Mouse (Mus musculus): ENCODE measurements around the gene Samm50. TPM values are rescaled to one million over a fixed set of nuclear protein-coding genes. Genes with fewer than 3 reads are reported as not detected.

The Samm50 gene
- polyA plus RNA-seq, 1 experiment, result 12.4 TPM

DNA sequence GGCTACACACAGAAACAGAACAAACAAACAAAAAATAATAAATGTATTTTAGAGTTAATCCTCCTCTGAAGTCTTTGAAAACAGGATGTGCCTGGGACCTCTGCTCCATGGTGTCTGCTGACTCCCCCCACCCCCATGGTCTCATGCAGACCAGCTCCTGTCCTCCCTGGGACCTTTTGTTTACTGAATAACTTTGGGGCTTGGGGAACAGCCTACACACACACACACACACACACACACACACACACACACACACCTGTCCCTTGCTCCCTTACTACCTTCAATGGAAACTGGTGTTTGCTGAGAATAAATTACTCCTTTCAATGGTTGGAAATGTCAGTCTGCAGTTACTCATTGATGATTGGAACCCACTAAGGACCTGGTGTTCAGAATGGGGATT lies 24.0 kb downstream of the Samm50 start:
- TF ChIP-seq POLR2A (IDR thresholded peaks at IDR 0.05; ENCODE audit: borderline replicate concordance, extremely low read depth, low read depth, low read length) (no peak), CTCF (IDR thresholded peaks at IDR 0.05; ENCODE audit: insufficient read depth, low read length) (no peak)
- Histone ChIP-seq H3K4me3 (replicated peaks; ENCODE audit: extremely low read depth, low read depth, low read length) (no peak overlapping the region), H3K4me1 (ENCODE audit: control insufficient read depth, insufficient read depth, low read length) (no peaks in the 10 kb centered on the region)
- DNase-seq, result no peak

DNA sequence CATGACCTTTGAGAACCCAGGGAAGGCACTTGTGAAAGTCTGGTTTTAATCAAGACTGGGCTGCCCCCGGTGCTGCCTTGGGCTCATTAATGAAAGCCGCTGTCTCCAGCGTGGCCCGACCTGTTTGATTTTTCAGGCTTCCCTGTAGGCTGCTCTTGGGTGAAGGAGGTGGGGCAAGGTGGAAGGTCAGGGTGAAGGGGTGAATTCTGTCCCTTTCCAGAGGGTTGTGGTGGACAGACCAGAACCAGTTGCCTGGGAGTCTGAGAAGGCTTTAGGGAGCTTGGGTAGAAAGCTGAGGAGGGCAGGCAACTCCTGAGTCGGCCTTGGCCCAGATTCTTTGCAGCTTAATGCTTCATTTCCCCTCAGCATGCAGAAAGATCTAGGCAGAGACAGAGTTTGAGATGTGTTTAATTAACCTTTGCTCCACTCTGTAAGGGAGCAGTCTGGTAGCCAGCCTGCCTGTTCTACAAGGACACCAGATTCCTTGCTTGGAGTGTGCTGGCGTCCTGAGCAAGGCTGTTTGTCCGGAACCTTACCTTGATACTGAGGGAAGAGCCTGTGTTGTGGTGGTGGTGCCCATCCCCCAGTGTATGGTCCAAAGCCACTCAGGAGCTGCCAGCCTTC lies 24.5 kb downstream of the Samm50 start:
- Histone ChIP-seq H3K4me1 (ENCODE audit: control insufficient read depth, insufficient read depth, low read length) (no peaks in the 10 kb centered on the region), H3K4me3 (replicated peaks; ENCODE audit: extremely low read depth, low read depth, low read length) (no peak overlapping the region)
- 58% methylated on average over 7 of the region's 7 CpGs for WGBS
- TF ChIP-seq CTCF (IDR thresholded peaks at IDR 0.05; ENCODE audit: insufficient read depth, low read length), result no peak
- TF ChIP-seq POLR2A (IDR thresholded peaks at IDR 0.05; ENCODE audit: borderline replicate concordance, extremely low read depth, low read depth, low read length), result no peak
- no peak for DNase-seq

DNA sequence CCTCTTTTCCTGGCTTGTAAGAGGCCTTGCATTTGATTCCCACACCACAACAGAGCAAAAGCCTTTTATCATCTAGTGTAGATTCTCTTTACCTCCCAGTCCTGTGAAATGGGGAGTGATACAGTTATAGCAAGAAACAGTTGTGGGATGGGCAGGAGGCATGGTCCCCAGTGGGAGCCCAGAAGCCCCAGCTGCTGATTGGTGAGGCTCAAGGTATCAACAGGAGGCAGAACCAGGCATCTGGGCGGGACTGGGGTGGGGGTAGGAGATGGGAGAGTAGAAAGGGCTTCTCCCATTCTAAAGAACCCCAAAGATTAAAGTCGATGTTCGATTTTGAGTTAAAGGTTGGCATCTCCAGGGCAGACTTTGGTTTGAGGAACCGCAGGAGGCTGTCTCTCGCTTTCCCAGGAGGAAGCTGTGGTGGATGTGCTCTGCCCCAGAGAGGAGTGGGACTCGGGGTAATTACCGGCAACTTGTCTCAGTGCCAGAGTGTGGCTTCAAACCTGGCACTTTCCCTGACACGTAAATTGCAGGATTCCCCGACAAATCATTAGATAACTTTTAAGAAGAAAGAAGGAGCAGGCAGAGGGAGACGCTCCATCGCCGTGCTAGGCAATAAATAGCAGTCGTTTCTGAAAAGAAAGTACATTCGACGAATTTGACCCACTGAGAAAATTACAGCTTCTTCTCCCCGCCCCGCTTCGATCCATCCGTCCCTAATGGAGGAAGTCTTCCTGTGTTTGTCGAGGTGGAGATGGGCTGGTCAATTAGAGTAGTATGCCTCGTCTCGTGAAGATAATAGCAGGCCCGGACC lies 26.1 kb downstream of the Samm50 start:
- no peak for DNase-seq
- Histone ChIP-seq H3K4me1 (ENCODE audit: control insufficient read depth, insufficient read depth, low read length) (no peaks in the 10 kb centered on the region), H3K4me3 (replicated peaks; ENCODE audit: extremely low read depth, low read depth, low read length) (no peak overlapping the region)
- WGBS, result 37% methylated on average over 23 of the region's 23 CpGs
- TF ChIP-seq CTCF (IDR thresholded peaks at IDR 0.05; ENCODE audit: insufficient read depth, low read length), result no peak

DNA sequence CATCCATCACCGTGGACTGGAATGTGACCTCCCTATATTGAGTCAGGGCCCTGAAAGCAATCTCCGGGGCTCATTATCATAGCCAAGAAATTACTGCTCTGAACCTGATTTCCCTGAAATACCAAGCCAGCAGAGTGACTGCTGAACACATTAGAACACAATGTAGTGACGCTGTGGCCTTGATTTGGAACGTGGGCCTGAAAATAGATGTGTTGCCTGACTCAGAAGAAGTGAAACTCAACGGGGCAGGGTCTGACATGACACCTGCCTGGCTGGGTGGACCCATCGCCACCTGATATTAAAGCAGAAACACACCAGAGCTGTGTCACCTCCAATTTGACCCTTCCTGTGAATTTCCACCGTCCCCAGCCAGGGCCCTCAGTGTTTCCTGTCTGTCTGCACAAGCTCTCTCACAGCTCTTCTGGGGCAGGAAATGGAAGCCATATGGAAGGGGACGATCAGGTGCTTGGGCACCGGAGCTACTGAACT lies 26.8 kb downstream of the Samm50 start:
- no peak for DNase-seq
- H3K4me3 ChIP-seq (replicated peaks; ENCODE audit: extremely low read depth, low read depth, low read length), result no peak overlapping the region
- H3K4me1 ChIP-seq (ENCODE audit: control insufficient read depth, insufficient read depth, low read length), result no peaks in the 10 kb centered on the region
- TF ChIP-seq POLR2A (IDR thresholded peaks at IDR 0.05; ENCODE audit: borderline replicate concordance, extremely low read depth, low read depth, low read length) (no peak), CTCF (IDR thresholded peaks at IDR 0.05; ENCODE audit: insufficient read depth, low read length) (no peak)
- WGBS, result 15% methylated on average over 9 of the region's 9 CpGs

DNA sequence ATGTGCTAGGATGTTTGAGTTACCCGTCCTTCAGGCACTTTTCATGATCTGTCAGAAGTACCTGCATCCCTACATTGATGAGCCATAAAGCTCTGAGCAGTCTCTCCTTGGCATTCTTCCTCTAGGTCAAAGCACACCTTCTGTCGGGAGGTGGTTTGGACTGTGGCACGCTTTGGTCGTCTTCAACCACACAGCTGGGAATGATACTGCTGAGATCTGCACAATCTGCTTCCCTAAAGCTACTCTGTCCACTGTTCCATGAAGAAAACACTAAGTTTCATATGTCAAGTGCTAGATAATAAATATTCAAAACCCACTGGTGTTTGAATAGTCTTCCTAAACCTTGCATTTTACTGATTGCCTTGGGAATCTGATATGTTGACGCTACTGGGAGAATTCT lies 29.5 kb downstream of the Samm50 start:
- Histone ChIP-seq H3K4me1 (ENCODE audit: control insufficient read depth, insufficient read depth, low read length) (no peaks in the 10 kb centered on the region), H3K4me3 (replicated peaks; ENCODE audit: extremely low read depth, low read depth, low read length) (no peak overlapping the region)
- DNase-seq, result no peak
- WGBS, result 78% methylated on average over 5 of the region's 5 CpGs
- TF ChIP-seq POLR2A (IDR thresholded peaks at IDR 0.05; ENCODE audit: borderline replicate concordance, extremely low read depth, low read depth, low read length), result no peak
- no peak for TF ChIP-seq CTCF (IDR thresholded peaks at IDR 0.05; ENCODE audit: insufficient read depth, low read length)

DNA sequence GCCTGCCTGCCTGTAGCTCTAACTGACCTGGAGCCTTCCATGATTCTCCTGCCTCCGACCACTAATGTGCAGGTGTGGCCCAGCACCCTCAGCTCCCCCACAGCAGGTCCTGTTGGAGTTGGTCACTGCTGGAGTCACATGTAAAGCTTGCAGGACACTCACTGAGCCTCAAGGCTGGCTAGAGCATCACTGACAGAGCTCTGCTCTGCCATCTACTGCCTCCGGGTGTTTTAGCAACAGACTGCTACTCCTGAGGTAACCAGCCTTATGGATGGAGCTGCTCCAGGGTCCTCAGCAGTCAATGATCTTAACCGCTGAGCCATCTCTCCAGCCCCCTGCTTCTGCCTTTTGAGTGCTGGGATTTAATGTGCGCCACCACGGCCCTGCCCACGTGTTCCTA lies 31.4 kb downstream of the Samm50 start:
- no peak for TF ChIP-seq POLR2A (IDR thresholded peaks at IDR 0.05; ENCODE audit: borderline replicate concordance, extremely low read depth, low read depth, low read length)
- no peak for TF ChIP-seq CTCF (IDR thresholded peaks at IDR 0.05; ENCODE audit: insufficient read depth, low read length)
- Histone ChIP-seq H3K4me3 (replicated peaks; ENCODE audit: extremely low read depth, low read depth, low read length) (no peak overlapping the region), H3K4me1 (ENCODE audit: control insufficient read depth, insufficient read depth, low read length) (no peaks in the 10 kb centered on the region)
- DNase-seq, result no peak
- 48% methylated on average over 6 of the region's 6 CpGs for WGBS

DNA sequence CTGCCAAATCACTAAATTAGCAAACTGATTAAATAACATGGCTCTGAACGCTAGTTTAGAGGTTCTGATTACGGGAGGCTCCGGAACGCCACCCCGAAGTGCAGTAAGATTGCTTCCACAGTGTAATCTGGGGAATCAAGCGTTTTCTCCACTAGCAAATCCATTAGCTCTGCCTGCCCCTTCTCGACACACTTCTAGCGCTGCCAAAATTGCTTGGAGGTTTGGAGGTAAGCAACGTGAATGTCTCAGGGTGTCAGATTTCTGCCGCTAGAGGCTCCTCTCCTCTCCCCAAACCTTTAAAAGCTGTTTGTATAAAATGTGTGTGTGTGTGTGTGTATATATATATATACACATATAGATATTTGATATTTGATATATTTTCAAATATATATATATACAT lies 32.7 kb downstream of the Samm50 start:
- H3K4me1 ChIP-seq (ENCODE audit: control insufficient read depth, insufficient read depth, low read length), result no peaks in the 10 kb centered on the region
- no peak for DNase-seq
- WGBS, result 50% methylated on average over 10 of the region's 10 CpGs
- no peak for TF ChIP-seq POLR2A (IDR thresholded peaks at IDR 0.05; ENCODE audit: borderline replicate concordance, extremely low read depth, low read depth, low read length)
- TF ChIP-seq CTCF (IDR thresholded peaks at IDR 0.05; ENCODE audit: insufficient read depth, low read length), result no peak
- H3K4me3 ChIP-seq (replicated peaks; ENCODE audit: extremely low read depth, low read depth, low read length), result no peak overlapping the region

DNA sequence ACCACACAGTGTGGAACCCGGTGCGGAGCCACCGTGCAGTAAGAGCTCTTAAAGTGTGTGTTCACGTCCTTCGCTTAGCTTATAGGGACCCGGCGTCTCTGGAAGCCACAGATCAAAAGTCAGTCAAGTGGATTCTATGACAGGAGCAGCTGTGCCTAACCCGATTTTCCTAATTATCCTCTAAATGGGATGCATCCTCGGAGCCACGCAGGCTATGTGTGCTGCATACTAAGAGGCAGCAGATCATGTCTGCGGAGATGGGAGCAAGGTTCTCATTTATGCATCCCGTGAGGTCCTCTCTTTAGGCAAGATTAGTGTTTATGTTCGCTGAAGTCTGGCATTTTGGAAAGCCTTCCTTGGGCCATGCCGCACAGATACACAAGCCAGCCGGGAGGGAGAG lies 34.9 kb downstream of the Samm50 start:
- Histone ChIP-seq H3K4me1 (ENCODE audit: control insufficient read depth, insufficient read depth, low read length) (no peaks in the 10 kb centered on the region), H3K4me3 (replicated peaks; ENCODE audit: extremely low read depth, low read depth, low read length) (no peak overlapping the region)
- DNase-seq, result no peak
- 82% methylated on average over 15 of the region's 15 CpGs for WGBS
- TF ChIP-seq POLR2A (IDR thresholded peaks at IDR 0.05; ENCODE audit: borderline replicate concordance, extremely low read depth, low read depth, low read length) (no peak), CTCF (IDR thresholded peaks at IDR 0.05; ENCODE audit: insufficient read depth, low read length) (no peak)

DNA sequence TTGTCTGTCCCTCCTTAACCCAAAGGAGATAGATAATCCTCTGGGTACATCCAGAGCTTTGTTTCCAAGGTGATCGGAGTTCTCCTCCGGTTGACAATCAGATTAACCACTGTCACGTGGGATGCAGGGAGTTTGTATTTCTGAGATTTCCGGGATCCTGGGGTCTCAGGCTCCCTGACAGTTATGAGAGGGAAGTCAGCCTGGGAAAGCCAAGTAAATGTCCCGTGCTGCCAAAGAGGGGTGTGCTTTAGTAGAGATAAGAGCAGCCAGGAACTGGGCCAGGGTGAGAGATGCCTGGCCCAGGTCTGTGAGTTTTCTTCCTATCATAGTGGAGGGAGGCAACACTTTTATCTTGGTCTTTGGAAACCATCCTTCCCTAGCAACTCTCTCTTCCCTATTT lies 38.6 kb downstream of the Samm50 start:
- TF ChIP-seq POLR2A (IDR thresholded peaks at IDR 0.05; ENCODE audit: borderline replicate concordance, extremely low read depth, low read depth, low read length), result no peak
- no peak for TF ChIP-seq CTCF (IDR thresholded peaks at IDR 0.05; ENCODE audit: insufficient read depth, low read length)
- H3K4me3 ChIP-seq (replicated peaks; ENCODE audit: extremely low read depth, low read depth, low read length), result no peak overlapping the region
- whole genome bisulfite sequencing, result 15% methylated on average over 5 of the region's 5 CpGs
- H3K4me1 ChIP-seq (ENCODE audit: control insufficient read depth, insufficient read depth, low read length), result peaks cover 2% of the 10 kb centered on the region; the same call in 1 of the 2 replicates
- DNase-seq, result no peak

Measured in lung, adult 2 months (tissue).